Mouse (Mus musculus) neutrophil, adult 5-6 weeks (primary cell): ENCODE results near the gene Sult4a1. TPM values are rescaled to one million over a fixed set of nuclear protein-coding genes. Genes with fewer than 3 reads are reported as not detected.

Experiments
- ATAC-seq: fragments of 151-379, 151-347 bp; 2 replicates; pipeline ENCODE4 v1.8.0; 2017; ENCODE audit warnings: mild to moderate bottlenecking, moderate TSS enrichment; ENCODE audit not compliant: insufficient number of reproducible peaks, poor library complexity, low FRiP score, severe bottlenecking; ENCODE audit errors: extremely low read depth
- total RNA-seq: library from RNA; stranded (forward); fragments of 200-1000 nt; gene quantifications from 2 replicates; pipeline ENCODE4 v1.2.3, GENCODE M21; 2017

Sult4a1 gene
- total RNA-seq, 1 experiment from 2014 or later, result not detected

GRCm38 (mm10) chr15:84056083-84056482 is 49.5 kb downstream of the Sult4a1 start:
- ATAC-seq, result no peak

- no peak for ATAC-seq
Observed at GRCm38 (mm10) chr15:84053859-84054258, 51.7 kb downstream of the Sult4a1 start.

- no peak for ATAC-seq
Observed at GRCm38 (mm10) chr15:84053240-84053639, 52.3 kb downstream of the Sult4a1 start.

- ATAC-seq, result no peak
Observed at GRCm38 (mm10) chr15:84052390-84052789, 53.2 kb downstream of the Sult4a1 start.

GRCm38 (mm10) chr15:84049570-84049969 is 56.0 kb downstream of the Sult4a1 start:
- ATAC-seq, result no peak

GRCm38 (mm10) chr15:84045562-84045961 is 60.0 kb downstream of the Sult4a1 start:
- no peak for ATAC-seq

- ATAC-seq, result no peak
Observed at GRCm38 (mm10) chr15:84037067-84037466, 68.5 kb downstream of the Sult4a1 start.

Other genes starting within 250 kb of the Sult4a1 start
- 0.37 TPM in 1 of 2 replicates, not detected in the other for gene Efcab6, start 40.4 kb downstream of the Sult4a1 start, total RNA-seq
- gene Pnpla5, start 17.4 kb upstream of the Sult4a1 start, total RNA-seq, result not detected in 2 replicates
- not detected in 2 replicates for gene Pnpla3, start 62.1 kb upstream of the Sult4a1 start, total RNA-seq
- 34.3 and 44.5 TPM in 2 replicates for gene Samm50, start 86.5 kb upstream of the Sult4a1 start, total RNA-seq
- 1.8 and 10.5 TPM in 2 replicates for gene Parvb, start 126.3 kb upstream of the Sult4a1 start, total RNA-seq
- gene Parvg, start 218.3 kb upstream of the Sult4a1 start, total RNA-seq, result 98.6 and 118 TPM in 2 replicates